Mouse (Mus musculus) limb, embryonic 11.5 days (tissue): Measurements from ENCODE around the gene Dgkz. TPM values are rescaled to one million over a fixed set of nuclear protein-coding genes. Genes with fewer than 3 reads are reported as not detected.

Experiments
- ATAC-seq: fragments of 200-750 bp; cut with Nextera tagmentation; 2 replicates; pipeline ENCODE4 v1.8.0; 2017; ENCODE audit warnings: low read depth; ENCODE audit not compliant: insufficient number of reproducible peaks, low FRiP score, low TSS enrichment
- DNase-seq: peaks from one replicate; pipeline ENCODE4 v3.0.0-alpha.2; 2015; ENCODE audit warnings: low spot score
- H3K27ac ChIP-seq: fragments of 300-500 bp; sonication (generic); replicated peaks from 2 replicates; pipeline ENCODE4 v1.5.1; 2014; ENCODE audit warnings: low read depth, mild to moderate bottlenecking, low read length
- H3K27me3 ChIP-seq: fragments of 300-500 bp; sonication (generic); 2 replicates; pipeline ENCODE4 v1.6.1; 2014; ENCODE audit warnings: mild to moderate bottlenecking, low read length, mixed read lengths; ENCODE audit not compliant: control insufficient read depth, insufficient read depth
- H3K36me3 ChIP-seq: fragments of 300-500 bp; sonication (generic); 2 replicates; pipeline ENCODE4 v1.6.1; 2014; ENCODE audit warnings: mild to moderate bottlenecking, low read length, moderate library complexity, mixed read lengths; ENCODE audit not compliant: control insufficient read depth, insufficient read depth
- H3K4me1 ChIP-seq: fragments of 300-500 bp; sonication (generic); 2 replicates; pipeline ENCODE4 v1.6.1; 2014; ENCODE audit warnings: low read length, mixed read lengths; ENCODE audit not compliant: control insufficient read depth, insufficient read depth
- H3K4me2 ChIP-seq: fragments of 300-500 bp; sonication (generic); 2 replicates; pipeline ENCODE4 v1.6.1; 2014; ENCODE audit warnings: low read depth, mild to moderate bottlenecking, moderate library complexity; ENCODE audit not compliant: severe bottlenecking
- H3K4me3 ChIP-seq: fragments of 300-500 bp; sonication (generic); 2 replicates; pipeline ENCODE4 v1.5.1; 2014; ENCODE audit warnings: low read depth, low read length
- H3K9ac ChIP-seq: fragments of 300-500 bp; sonication (generic); 2 replicates; pipeline ENCODE4 v1.6.1; 2014; ENCODE audit warnings: mild to moderate bottlenecking, low read length
- H3K9me3 ChIP-seq: fragments of 300-500 bp; sonication (generic); 2 replicates; pipeline ENCODE4 v1.6.1; 2016; ENCODE audit warnings: low read length; ENCODE audit not compliant: control insufficient read depth
- WGBS: fragments of 180-500 bp; shearing (Covaris S2); extraction: QIAGEN DNeasy Blood & Tissue Kit; methylation state at CpG from one replicate; pipeline ENCODE4 v1.1.7; 2014; 5-methylcytosine and 5-hydroxymethylcytosine counted together
- polyA plus RNA-seq: library from polyadenylated mRNA; unstranded; fragments of >200 nt; fragmentation: Nextera tagmentation; extraction: Ambion mirVana; gene quantifications from 2 replicates; pipeline ENCODE4 v1.2.1, GENCODE M21; 2014

Dgkz gene
- polyA plus RNA-seq, 1 experiment from 2014 or later = 36.9 TPM

DNA sequence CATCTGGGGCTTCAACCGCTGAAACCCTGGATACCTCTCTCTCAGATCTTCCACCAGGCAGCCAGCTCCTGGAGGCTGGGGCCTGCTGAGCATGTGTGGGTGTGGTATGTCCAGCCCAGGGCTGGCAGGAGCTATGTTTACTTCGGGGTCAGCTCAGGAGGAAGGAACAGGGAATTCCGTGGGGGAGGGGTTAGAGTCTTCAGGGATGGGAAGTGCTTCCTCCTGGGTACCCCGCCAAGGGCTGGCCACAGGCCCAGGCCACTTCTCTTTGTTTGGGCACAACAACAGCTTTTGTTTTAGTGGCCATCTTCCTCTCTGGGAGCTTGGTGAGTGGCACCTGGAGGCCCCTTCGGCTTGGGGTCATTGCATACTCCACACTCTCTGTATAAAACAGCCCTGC lies 21.8 kb downstream of the Dgkz start:
- WGBS = 20% methylated on average over 5 of the region's 5 CpGs
- Histone ChIP-seq H3K9ac (no peak overlapping the region), H3K36me3 (no peaks in the 10 kb centered on the region), H3K4me3 (no peak overlapping the region), H3K27ac (no peak overlapping the region; the same call in 1 of the 2 replicates), H3K27me3 (no peaks in the 10 kb centered on the region), H3K9me3 (no peaks in the 10 kb centered on the region), H3K4me2 (no peak overlapping the region), H3K4me1 (peaks cover 12% of the 10 kb centered on the region)
- ATAC-seq (no peak), DNase-seq (no peak)

DNA sequence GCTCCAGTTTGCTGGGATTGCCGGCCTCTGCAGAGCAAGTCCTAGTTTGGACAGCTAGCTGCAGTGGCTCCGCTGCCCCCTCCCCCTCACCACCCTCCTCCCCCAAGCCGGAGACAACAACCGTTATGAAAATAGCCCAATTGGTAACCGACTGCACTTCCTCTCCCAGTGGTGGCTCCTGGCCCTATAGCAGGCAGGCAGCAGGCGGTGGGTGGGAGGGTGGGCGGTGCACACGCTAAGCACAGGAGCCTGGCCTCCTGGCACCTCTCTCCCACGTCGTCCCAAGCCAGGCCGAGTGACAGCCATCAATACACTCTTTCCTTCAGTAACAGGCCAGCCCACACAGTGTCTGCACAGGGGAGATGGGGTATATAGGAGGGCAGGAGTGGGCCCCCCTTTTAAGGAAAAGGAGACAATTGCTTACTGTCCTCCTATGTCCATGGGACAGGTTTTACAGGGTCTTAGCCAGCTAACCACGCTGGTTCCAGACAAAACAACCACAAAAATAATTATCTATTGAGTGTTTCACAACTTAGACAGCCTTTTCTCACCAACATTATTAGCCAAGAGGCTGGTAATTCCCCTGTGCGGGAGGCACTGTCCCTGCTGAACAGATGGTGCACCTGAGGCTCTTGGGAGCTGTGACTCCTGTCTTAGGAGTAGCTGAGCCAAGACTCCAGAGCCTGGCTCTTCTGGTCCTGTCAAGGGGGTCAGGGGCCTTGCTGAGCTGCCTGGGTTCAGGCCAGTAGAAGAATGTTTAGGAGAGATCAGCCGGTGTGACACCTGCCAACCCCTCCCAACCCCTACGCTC lies 25.2 kb downstream of the Dgkz start:
- H3K4me1 ChIP-seq = peaks cover 18% of the 10 kb centered on the region
- H3K27ac ChIP-seq = 0 out of 2 replicates have a peak overlapping the region, but pooled peaks have one; percentile 2
- WGBS = 14% methylated on average over 15 of the region's 15 CpGs
- H3K9ac ChIP-seq = peak overlapping the region; percentile 27; the same call in 1 of the 2 replicates
- ATAC-seq (peak; percentile 70), DNase-seq (peak; percentile 54)
- H3K4me3 ChIP-seq = no peak overlapping the region
- peak overlapping the region; percentile 33; the same call in 1 of the 2 replicates for H3K4me2 ChIP-seq
- H3K36me3 ChIP-seq = peaks cover under 1% of the 10 kb centered on the region; the same call in 1 of the 2 replicates
- no peaks in the 10 kb centered on the region for H3K27me3 ChIP-seq
- no peaks in the 10 kb centered on the region for H3K9me3 ChIP-seq

DNA sequence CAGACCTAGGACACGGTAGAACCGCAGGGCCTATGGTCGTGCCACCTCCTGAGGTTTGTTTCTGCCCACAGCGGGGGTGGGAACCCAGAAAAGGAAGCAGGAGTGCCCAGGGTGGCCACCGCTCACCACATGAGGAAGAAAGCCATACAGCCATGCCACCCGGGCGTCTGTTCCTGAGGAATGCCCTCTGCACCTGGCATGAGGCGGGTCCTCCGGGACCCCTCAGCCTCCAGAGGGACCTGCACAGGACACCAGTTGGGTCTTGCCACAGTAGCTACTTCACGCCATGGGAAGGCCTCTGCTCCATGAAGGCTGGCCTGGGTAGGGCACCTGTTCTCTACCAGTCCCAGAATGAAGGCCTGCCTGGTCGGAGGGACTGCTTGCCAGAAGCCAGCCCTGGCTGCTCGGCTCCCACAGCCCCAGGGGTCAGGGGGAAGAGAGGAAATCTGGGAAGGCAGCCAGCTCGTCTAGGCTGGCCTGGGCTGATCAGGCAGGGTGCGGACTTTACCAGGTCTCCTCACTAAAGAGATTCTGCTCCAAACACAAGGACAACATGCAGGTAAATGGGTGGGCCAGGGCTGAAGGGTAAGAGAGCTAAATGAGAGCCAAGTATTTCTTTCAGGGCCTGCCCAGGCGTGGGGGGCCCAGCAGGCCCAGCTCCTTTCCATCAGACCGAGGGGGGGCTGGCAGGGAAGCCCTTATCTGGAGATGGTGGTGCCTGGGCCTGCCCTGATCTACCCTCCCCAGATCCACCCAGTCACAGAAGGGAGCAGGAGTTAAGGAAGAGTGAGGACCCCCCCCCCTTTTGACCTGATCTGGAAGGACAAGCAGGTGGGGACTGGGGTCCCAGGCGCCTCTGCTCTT lies 26.0 kb downstream of the Dgkz start:
- Histone ChIP-seq H3K9me3 (no peaks in the 10 kb centered on the region), H3K9ac (peak overlapping the region; percentile 27; the same call in 1 of the 2 replicates), H3K4me3 (no peak overlapping the region), H3K36me3 (peaks cover 3% of the 10 kb centered on the region), H3K27me3 (no peaks in the 10 kb centered on the region), H3K4me2 (peak overlapping the region; percentile 33; the same call in 1 of the 2 replicates), H3K27ac (0 out of 2 replicates have a peak overlapping the region, but pooled peaks have one; percentile 2), H3K4me1 (peaks cover 18% of the 10 kb centered on the region)
- ATAC-seq (no peak; the same call in 1 of the 2 replicates), DNase-seq (no peak)
- 75% methylated on average over 17 of the region's 17 CpGs for WGBS

DNA sequence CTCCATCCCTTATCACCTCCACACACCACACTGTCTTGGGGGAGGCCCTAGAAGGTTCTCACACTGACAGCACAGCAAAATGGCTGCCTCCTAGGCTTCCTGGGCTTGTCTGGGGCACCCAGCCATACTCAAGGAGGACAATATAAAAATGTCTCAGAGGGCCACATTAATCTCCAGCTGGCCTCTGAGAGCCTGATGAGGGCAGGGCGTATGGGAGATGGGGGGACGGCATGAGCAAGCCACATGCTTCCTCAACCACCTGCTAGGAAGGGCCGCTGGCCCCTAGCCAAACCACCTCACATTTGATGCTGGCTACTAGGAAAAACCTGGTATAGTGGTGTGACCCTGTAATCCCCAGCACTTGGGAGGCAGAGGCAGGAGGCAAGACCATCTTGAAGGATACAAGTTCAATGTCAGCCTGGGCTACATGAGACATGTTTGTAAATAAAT lies 26.8 kb downstream of the Dgkz start:
- H3K4me2 ChIP-seq = no peak overlapping the region
- 88% methylated on average over 3 of the region's 3 CpGs for WGBS
- ATAC-seq (no peak), DNase-seq (no peak)
- no peak overlapping the region for H3K27ac ChIP-seq
- H3K4me3 ChIP-seq = no peak overlapping the region
- H3K27me3 ChIP-seq = no peaks in the 10 kb centered on the region
- H3K9me3 ChIP-seq = no peaks in the 10 kb centered on the region
- H3K9ac ChIP-seq = no peak overlapping the region
- H3K36me3 ChIP-seq = peaks cover 4% of the 10 kb centered on the region
- peaks cover 23% of the 10 kb centered on the region for H3K4me1 ChIP-seq

DNA sequence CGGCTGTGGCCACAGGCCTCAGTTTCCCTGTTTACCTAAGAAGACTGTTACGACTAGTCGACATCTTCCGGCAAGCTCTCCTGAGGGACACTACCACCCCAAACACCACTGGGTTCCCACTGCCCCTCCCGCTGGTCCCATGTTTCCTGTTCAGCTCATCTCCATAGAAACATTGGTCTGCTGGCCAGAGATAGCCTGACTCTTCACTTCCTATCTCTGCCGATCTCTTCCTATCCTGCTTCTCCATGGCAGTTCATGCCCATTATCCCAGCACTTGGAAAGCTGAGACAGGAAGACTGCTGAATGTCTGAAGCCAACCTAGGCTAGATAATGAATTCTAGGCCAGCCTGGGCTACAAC lies 27.5 kb downstream of the Dgkz start:
- Histone ChIP-seq H3K4me2 (no peak overlapping the region), H3K4me3 (no peak overlapping the region), H3K36me3 (peaks cover 6% of the 10 kb centered on the region), H3K9me3 (no peaks in the 10 kb centered on the region), H3K4me1 (peaks cover 23% of the 10 kb centered on the region), H3K27me3 (no peaks in the 10 kb centered on the region), H3K27ac (no peak overlapping the region; the same call in 1 of the 2 replicates), H3K9ac (no peak overlapping the region)
- WGBS = 75% methylated on average over 6 of the region's 6 CpGs
- no peak for ATAC-seq
- DNase-seq = no peak

DNA sequence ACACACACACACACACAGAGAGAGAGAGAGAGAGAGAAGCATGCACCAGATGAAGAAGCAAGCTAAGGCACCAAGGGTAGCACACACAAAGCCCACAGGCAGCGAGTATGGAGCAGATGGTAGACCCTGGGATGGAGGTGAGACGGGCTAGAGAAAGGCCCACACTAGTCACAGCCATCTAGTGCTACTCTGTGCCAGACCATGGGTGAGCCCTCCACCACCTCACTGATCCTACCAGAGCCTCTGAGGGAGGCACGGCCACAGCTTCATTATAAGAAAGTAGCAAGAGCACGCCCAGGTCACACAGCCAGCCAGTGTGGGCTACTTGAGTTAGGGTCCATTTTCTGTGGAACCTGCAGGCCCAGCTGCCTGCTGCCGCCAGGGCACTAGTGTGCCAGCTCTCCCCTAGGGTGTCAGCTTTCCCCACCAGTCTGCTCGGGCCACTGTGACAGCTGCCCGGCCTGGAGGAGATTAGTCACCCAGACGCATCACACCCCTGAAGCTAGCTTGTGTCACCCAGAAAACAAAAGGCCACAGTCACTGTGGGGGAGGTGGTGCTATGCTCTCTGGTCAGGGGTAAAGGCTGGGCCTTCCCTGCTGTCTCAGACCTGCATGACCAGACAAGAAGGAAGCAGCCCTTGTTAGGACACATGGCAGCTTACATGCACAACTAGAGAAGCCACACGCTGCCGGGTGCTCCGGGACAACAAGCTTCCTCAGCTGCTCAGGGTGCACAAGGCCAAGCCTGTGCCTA lies 28.1 kb downstream of the Dgkz start:
- Histone ChIP-seq H3K4me3 (no peak overlapping the region), H3K27ac (peak overlapping the region; percentile 8; the same call in 1 of the 2 replicates), H3K36me3 (peaks cover 6% of the 10 kb centered on the region), H3K4me1 (peaks cover 23% of the 10 kb centered on the region), H3K4me2 (no peak overlapping the region), H3K9ac (no peak overlapping the region; the same call in 1 of the 2 replicates), H3K27me3 (no peaks in the 10 kb centered on the region), H3K9me3 (no peaks in the 10 kb centered on the region)
- ATAC-seq (no peak), DNase-seq (no peak)
- 62% methylated on average over 11 of the region's 11 CpGs for WGBS

DNA sequence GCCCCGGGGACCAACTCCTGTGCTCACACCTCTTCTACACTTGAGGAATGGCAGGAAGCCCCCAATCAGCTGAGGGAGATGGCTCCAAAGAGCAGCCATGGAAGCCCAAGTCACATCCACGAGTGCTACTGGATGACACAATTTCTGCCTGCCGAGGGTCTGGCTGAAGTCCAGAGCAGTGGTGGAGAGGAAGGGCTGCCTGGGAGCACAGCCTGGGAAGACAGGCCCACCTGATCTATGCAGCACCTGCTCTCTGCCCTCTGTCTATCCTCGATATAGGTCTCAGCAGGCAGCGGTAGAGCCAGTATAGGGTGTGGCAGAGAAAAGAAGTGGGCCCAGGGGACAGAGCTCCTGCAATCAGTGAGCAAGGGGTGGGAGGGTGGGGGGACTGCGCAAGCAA lies 28.8 kb downstream of the Dgkz start:
- ATAC-seq = no peak
- Histone ChIP-seq H3K36me3 (peaks cover 6% of the 10 kb centered on the region), H3K4me2 (no peak overlapping the region), H3K9me3 (no peaks in the 10 kb centered on the region), H3K4me1 (peaks cover 23% of the 10 kb centered on the region), H3K27me3 (no peaks in the 10 kb centered on the region), H3K9ac (no peak overlapping the region), H3K27ac (no peak overlapping the region), H3K4me3 (no peak overlapping the region)
- WGBS = 86% methylated on average over 6 of the region's 6 CpGs
- DNase-seq = no peak

DNA sequence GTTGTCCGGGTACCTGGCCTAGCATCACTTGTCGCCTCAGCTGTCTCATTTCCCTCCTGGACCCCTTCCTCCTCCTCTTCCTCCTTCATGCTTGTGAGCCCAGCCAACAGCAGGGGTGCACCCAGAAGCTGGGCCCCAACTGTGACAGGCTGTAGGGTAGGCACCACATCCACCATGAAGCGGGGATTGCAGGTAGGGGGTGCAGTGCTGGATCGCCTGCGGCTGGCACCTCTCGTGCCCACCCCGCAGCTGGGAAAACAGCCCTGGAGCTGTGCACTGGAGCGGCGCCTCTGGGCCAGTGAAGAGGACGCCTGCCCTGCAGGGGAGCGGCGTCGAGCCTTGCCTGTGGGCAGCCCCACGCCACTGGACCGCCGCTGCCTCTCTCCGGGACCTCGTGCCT lies 30.2 kb downstream of the Dgkz start, which contains the start of gene Gm9821:
TSS of gene Gm9821 (plus strand) at position 221 of the 400 bp plus-strand sequence.
- Histone ChIP-seq H3K27me3 (no peaks in the 10 kb centered on the region), H3K9me3 (no peaks in the 10 kb centered on the region), H3K4me3 (no peak within 1 kb of the TSS), H3K4me2 (no peak within 1 kb of the TSS), H3K9ac (peak within 1 kb of the TSS; percentile 17; the same call in 1 of the 2 replicates), H3K36me3 (peaks cover 6% of the 10 kb centered on the region), H3K27ac (no peak within 1 kb of the TSS), H3K4me1 (peaks cover 19% of the 10 kb centered on the region)
- no peak for ATAC-seq
- DNase-seq = no peak
- WGBS = 92% methylated on average over 18 of the region's 18 CpGs
